Comparison of ENCODE assay signal across 10 mouse cellular contexts in the genomic region with DNA sequence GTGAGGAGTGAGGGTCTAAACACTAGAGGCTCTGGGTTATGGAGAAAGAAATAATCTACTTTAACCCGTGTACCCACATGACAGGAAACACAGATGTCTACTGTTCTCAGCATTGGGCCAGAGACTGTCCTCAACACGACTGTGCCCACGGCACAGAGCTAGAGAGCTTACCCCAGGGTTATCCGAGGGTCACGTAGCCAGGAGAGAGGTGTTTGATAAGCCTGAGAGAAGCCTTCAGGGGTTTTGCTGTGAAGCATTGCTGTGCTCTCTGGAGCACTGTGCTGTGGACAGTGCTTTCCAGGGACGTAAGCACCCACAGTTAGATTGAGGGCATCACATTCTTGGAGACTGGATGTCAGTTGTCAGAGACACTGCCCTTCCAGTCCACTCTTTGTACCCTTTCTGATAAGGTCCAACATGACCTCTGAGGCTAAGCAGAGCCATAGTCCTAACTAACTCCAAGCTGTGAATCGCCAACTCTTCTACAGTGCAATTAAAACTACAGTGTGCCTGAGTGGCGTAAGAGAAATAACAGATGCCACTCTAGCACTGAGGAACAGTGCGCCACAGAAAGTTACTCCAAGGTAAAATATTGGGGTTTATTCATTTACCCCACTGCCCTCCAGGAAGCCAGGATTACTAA.
"Had no signal": no experiment of that assay in that cellular context is flagged by ENCODE, and none has a peak within 500 bp of the region (broad histone marks: within the 10 kb centered on the region; RNA-seq: fewer than 3 reads in every experiment).

No protein-coding gene starts in this region.

- H3K4me3 ChIP-seq: liver, embryonic 13.5 days had no signal

- H3K27ac ChIP-seq: liver, embryonic 13.5 days had no signal

- H3K9me3 ChIP-seq: liver, embryonic 13.5 days had no signal

- H3K9ac ChIP-seq: liver, embryonic 13.5 days had no signal

- H3K27me3 ChIP-seq: liver, embryonic 13.5 days had no signal

- H3K4me2 ChIP-seq: liver, embryonic 13.5 days; midbrain, embryonic 11.5 days had no signal

- DNase-seq: kidney, postnatal 14 days; kidney, postnatal 4 days; liver, embryonic 13.5 days; lung, adult 2 months; lung, postnatal 14 days; lung, postnatal 4 days; midbrain, embryonic 14.5 days; thymus, adult 18-20 months; thymus, postnatal 36 days had no signal
